Mouse (Mus musculus) forebrain, postnatal 0 days (tissue): ENCODE data around the gene Sh3bgrl. TPM values are rescaled to one million over a fixed set of nuclear protein-coding genes. Genes with fewer than 3 reads are reported as not detected.

ENCODE experiments used
- ATAC-seq: fragments of 200-750 bp; cut with Nextera tagmentation; 2 replicates; pipeline ENCODE4 v1.8.0; 2017; ENCODE audit warnings: mild to moderate bottlenecking, moderate library complexity
- DNase-seq: peaks from one replicate; pipeline ENCODE4 v3.0.0-alpha.2; 2015
- H3K27ac ChIP-seq: fragments of 300-500 bp; sonication (generic); 2 replicates; pipeline ENCODE4 v1.5.1; 2014; ENCODE audit warnings: low read depth, mild to moderate bottlenecking, antibody characterized with exemption, low read length, moderate library complexity, mixed read lengths
- H3K27me3 ChIP-seq: fragments of 300-500 bp; sonication (generic); 2 replicates; pipeline ENCODE4 v1.6.1; 2014; ENCODE audit warnings: mild to moderate bottlenecking, low read length, mixed read lengths; ENCODE audit not compliant: insufficient read depth
- H3K36me3 ChIP-seq: fragments of 300-500 bp; sonication (generic); 2 replicates; pipeline ENCODE4 v1.6.1; 2014; ENCODE audit warnings: mild to moderate bottlenecking, moderate library complexity; ENCODE audit not compliant: insufficient read depth
- H3K4me1 ChIP-seq: fragments of 300-500 bp; sonication (generic); 2 replicates; pipeline ENCODE4 v1.6.1; 2014; ENCODE audit warnings: antibody characterized with exemption; ENCODE audit not compliant: insufficient read depth
- H3K4me2 ChIP-seq: fragments of 300-500 bp; sonication (generic); 2 replicates; pipeline ENCODE4 v1.6.1; 2014; ENCODE audit warnings: low read depth, mild to moderate bottlenecking, moderate library complexity
- H3K4me3 ChIP-seq: fragments of 300-500 bp; sonication (generic); 2 replicates; pipeline ENCODE4 v1.5.1; 2014; ENCODE audit warnings: low read depth, low read length, mixed read lengths
- H3K9ac ChIP-seq: fragments of 300-500 bp; sonication (generic); 2 replicates; pipeline ENCODE4 v1.6.1; 2014; ENCODE audit warnings: mild to moderate bottlenecking
- H3K9me3 ChIP-seq: fragments of 300-500 bp; sonication (generic); 2 replicates; pipeline ENCODE4 v1.6.1; 2016; ENCODE audit warnings: low read length
- CTCF ChIP-seq: sonication (generic); IDR thresholded peaks from 2 replicates; pipeline ENCODE4 v1.5.1; 2016; ENCODE audit warnings: antibody characterized with exemption, control low read depth, low read depth
- WGBS: fragments of 180-500 bp; shearing (Covaris S2); extraction: QIAGEN DNeasy Blood & Tissue Kit; methylation state at CpG from one replicate; pipeline ENCODE4 v1.1.7; 2014; 5-methylcytosine and 5-hydroxymethylcytosine counted together
- polyA plus RNA-seq: library from polyadenylated mRNA; unstranded; fragments of >200 nt; fragmentation: Nextera tagmentation; extraction: Ambion mirVana; gene quantifications from 2 replicates; pipeline ENCODE4 v1.2.1, GENCODE M21; 2015
- total RNA-seq: library from RNA; depleted of rRNA; stranded (reverse); fragments of >200 nt; gene quantifications from 2 replicates; pipeline ENCODE4 v1.2.3, GENCODE M21; 2014

The Sh3bgrl gene
- total and polyA plus RNA-seq, 2 experiments from 2014 or later: 193 to 213 TPM

- no peaks in the 10 kb centered on the region for H3K4me1 ChIP-seq
- no peaks in the 10 kb centered on the region for H3K27me3 ChIP-seq
- no peak overlapping the region for H3K9ac ChIP-seq
- H3K4me2 ChIP-seq: no peak overlapping the region
- H3K36me3 ChIP-seq: no peaks in the 10 kb centered on the region
- H3K9me3 ChIP-seq: no peaks in the 10 kb centered on the region
- ATAC-seq: no peak
- no peak overlapping the region for H3K27ac ChIP-seq
- no peak for DNase-seq
- H3K4me3 ChIP-seq: no peak overlapping the region
- TF ChIP-seq CTCF: no peak
- WGBS: 88% methylated on average over 2 of the region's 2 CpGs
Observed at GRCm38 (mm10) chrX:109131834-109132233, 36.7 kb downstream of the Sh3bgrl start.

GRCm38 (mm10) chrX:109132463-109132862 lies 37.3 kb downstream of the Sh3bgrl start:
- H3K9ac ChIP-seq: no peak overlapping the region
- H3K27ac ChIP-seq: no peak overlapping the region
- H3K4me2 ChIP-seq: no peak overlapping the region
- 61% methylated on average over 1 of the region's 1 CpGs for WGBS
- DNase-seq (no peak), ATAC-seq (no peak)
- H3K27me3 ChIP-seq: no peaks in the 10 kb centered on the region
- TF ChIP-seq CTCF: no peak
- no peaks in the 10 kb centered on the region for H3K9me3 ChIP-seq
- H3K36me3 ChIP-seq: no peaks in the 10 kb centered on the region
- H3K4me3 ChIP-seq: no peak overlapping the region
- H3K4me1 ChIP-seq: no peaks in the 10 kb centered on the region

GRCm38 (mm10) chrX:109133500-109133899 lies 38.3 kb downstream of the Sh3bgrl start:
- no peaks in the 10 kb centered on the region for H3K36me3 ChIP-seq
- ATAC-seq (no peak), DNase-seq (no peak)
- H3K27ac ChIP-seq: no peak overlapping the region
- no peaks in the 10 kb centered on the region for H3K9me3 ChIP-seq
- WGBS: 69% methylated on average over 2 of the region's 2 CpGs
- no peaks in the 10 kb centered on the region for H3K4me1 ChIP-seq
- no peak overlapping the region for H3K9ac ChIP-seq
- no peaks in the 10 kb centered on the region for H3K27me3 ChIP-seq
- no peak for TF ChIP-seq CTCF
- H3K4me2 ChIP-seq: no peak overlapping the region
- no peak overlapping the region for H3K4me3 ChIP-seq

- Histone ChIP-seq H3K27me3 (no peaks in the 10 kb centered on the region), H3K9me3 (no peaks in the 10 kb centered on the region), H3K4me2 (no peak overlapping the region), H3K4me3 (no peak overlapping the region), H3K27ac (no peak overlapping the region), H3K9ac (no peak overlapping the region), H3K36me3 (no peaks in the 10 kb centered on the region), H3K4me1 (no peaks in the 10 kb centered on the region)
- no peak for TF ChIP-seq CTCF
- no peak for ATAC-seq
- DNase-seq: no peak
Observed at GRCm38 (mm10) chrX:109136306-109136705, 41.1 kb downstream of the Sh3bgrl start.

- ATAC-seq: no peak
- no peaks in the 10 kb centered on the region for H3K36me3 ChIP-seq
- no peak overlapping the region for H3K27ac ChIP-seq
- H3K4me1 ChIP-seq: no peaks in the 10 kb centered on the region
- no peak overlapping the region for H3K4me2 ChIP-seq
- WGBS: 62% methylated on average over 2 of the region's 2 CpGs
- TF ChIP-seq CTCF: no peak
- H3K9ac ChIP-seq: no peak overlapping the region
- no peak overlapping the region for H3K4me3 ChIP-seq
- no peak for DNase-seq
- H3K9me3 ChIP-seq: no peaks in the 10 kb centered on the region
- H3K27me3 ChIP-seq: no peaks in the 10 kb centered on the region
Observed at GRCm38 (mm10) chrX:109136820-109137219, 41.7 kb downstream of the Sh3bgrl start.

- Histone ChIP-seq H3K4me3 (no peak overlapping the region), H3K27me3 (no peaks in the 10 kb centered on the region), H3K36me3 (no peaks in the 10 kb centered on the region), H3K27ac (no peak overlapping the region), H3K4me1 (no peaks in the 10 kb centered on the region), H3K9ac (no peak overlapping the region), H3K4me2 (no peak overlapping the region), H3K9me3 (no peaks in the 10 kb centered on the region)
- TF ChIP-seq CTCF: no peak
- DNase-seq: no peak
- WGBS: 55% methylated on average over 2 of the region's 2 CpGs
- no peak for ATAC-seq
Observed at GRCm38 (mm10) chrX:109137295-109137694, 42.1 kb downstream of the Sh3bgrl start.

- no peak overlapping the region for H3K4me3 ChIP-seq
- ATAC-seq: no peak
- no peak for TF ChIP-seq CTCF
- H3K9me3 ChIP-seq: no peaks in the 10 kb centered on the region
- no peak overlapping the region for H3K4me2 ChIP-seq
- H3K27me3 ChIP-seq: no peaks in the 10 kb centered on the region
- DNase-seq: no peak
- no peaks in the 10 kb centered on the region for H3K4me1 ChIP-seq
- H3K27ac ChIP-seq: no peak overlapping the region
- H3K36me3 ChIP-seq: no peaks in the 10 kb centered on the region
- 53% methylated on average over 1 of the region's 1 CpGs for WGBS
- no peak overlapping the region for H3K9ac ChIP-seq
Observed at GRCm38 (mm10) chrX:109141337-109141870, 46.2 kb downstream of the Sh3bgrl start.

- no peak overlapping the region for H3K4me3 ChIP-seq
- TF ChIP-seq CTCF: no peak
- DNase-seq: no peak
- no peak for ATAC-seq
- H3K4me2 ChIP-seq: no peak overlapping the region
- H3K9me3 ChIP-seq: no peaks in the 10 kb centered on the region
- no peaks in the 10 kb centered on the region for H3K36me3 ChIP-seq
- H3K4me1 ChIP-seq: no peaks in the 10 kb centered on the region
- 75% methylated on average over 4 of the region's 4 CpGs for WGBS
- no peaks in the 10 kb centered on the region for H3K27me3 ChIP-seq
- no peak overlapping the region for H3K9ac ChIP-seq
- no peak overlapping the region for H3K27ac ChIP-seq
Observed at GRCm38 (mm10) chrX:109142281-109142680, 47.1 kb downstream of the Sh3bgrl start.
